Mouse (Mus musculus) C2C12 (cell line): ENCODE results near the gene Ces1b.

Experiments used
- CEBPB ChIP-seq: IDR thresholded peaks from one replicate; pipeline ENCODE4 v1.6.1; 2011; ENCODE audit warnings: low read depth, mild to moderate bottlenecking, control low read depth, moderate library complexity
- CTCF ChIP-seq: IDR thresholded peaks from one replicate; pipeline ENCODE4 v1.5.1; 2011; ENCODE audit not compliant: control insufficient read depth, insufficient read depth, insufficient read length
- FOSL1 ChIP-seq: IDR thresholded peaks from one replicate; pipeline ENCODE4 v1.8.0; 2011; ENCODE audit warnings: mild to moderate bottlenecking, low read length; ENCODE audit not compliant: poor library complexity, insufficient read depth, severe bottlenecking
- MAX ChIP-seq: IDR thresholded peaks from one replicate; pipeline ENCODE4 v1.6.1; 2011; ENCODE audit warnings: mild to moderate bottlenecking, control low read depth
- MYOD1 ChIP-seq: IDR thresholded peaks from one replicate; pipeline ENCODE4 v1.6.1; 2011; ENCODE audit warnings: low read depth; ENCODE audit not compliant: control insufficient read depth, insufficient read length
- MYOG ChIP-seq: IDR thresholded peaks from one replicate; pipeline ENCODE4 v1.6.1; 2011; ENCODE audit not compliant: control insufficient read depth, insufficient read length; ENCODE audit errors: extremely low read depth
- USF1 ChIP-seq: IDR thresholded peaks from one replicate; pipeline ENCODE4 v1.6.1; 2011; ENCODE audit warnings: low read depth, mild to moderate bottlenecking, control low read depth, moderate library complexity

GRCm38 (mm10) chr8:93040256-93040655 is 39.6 kb downstream of the Ces1b start:
- TF ChIP-seq MAX (no peak), USF1 (no peak), CTCF (no peak), MYOD1 (no peak), MYOG (no peak), CEBPB (no peak), FOSL1 (no peak)
